Mouse (Mus musculus): ENCODE data around the gene Ppef2.

DNA sequence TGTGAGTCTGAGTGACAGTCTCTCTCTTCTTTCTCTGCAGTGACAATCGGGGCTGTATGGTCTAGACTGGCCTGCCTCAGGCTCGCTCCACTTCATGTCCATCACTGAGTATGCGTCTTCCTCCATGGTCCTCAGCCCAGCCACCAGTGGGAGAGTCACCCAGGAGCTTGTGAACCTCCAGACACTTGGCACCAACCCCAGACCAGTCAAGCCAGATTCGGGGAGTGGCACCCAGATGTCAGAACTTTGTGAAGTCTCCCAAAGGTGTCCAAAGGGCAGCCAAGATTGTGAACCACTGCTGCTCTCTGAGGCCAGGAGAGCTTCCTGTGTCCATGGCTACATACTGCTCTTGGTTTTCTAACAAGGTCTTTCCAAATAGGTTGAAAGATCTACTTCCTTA, 43.8 kb downstream of the Ppef2 start:
- TF ChIP-seq FLI1 (IDR thresholded peaks at IDR 0.05; ENCODE audit: low read length) (no peak), GATA1 (IDR thresholded peaks at IDR 0.05; ENCODE audit: borderline replicate concordance, low read length) (no peak)
